Mouse (Mus musculus): ENCODE results near the gene As3mt. TPM values are rescaled to one million over a fixed set of nuclear protein-coding genes. Genes with fewer than 3 reads are reported as not detected.

As3mt gene
- polyA plus RNA-seq, 1 experiment from 2014 or later = 40.1 TPM

- no peak overlapping the region for H3K4me3 ChIP-seq (replicated peaks; ENCODE audit: low read length)
- ATAC-seq (ENCODE audit: low FRiP score) (no peak), DNase-seq (ENCODE audit: low spot score) (no peak)
- no peaks in the 10 kb centered on the region for H3K27me3 ChIP-seq (ENCODE audit: control insufficient read depth, insufficient read depth, low read length)
- no peak overlapping the region for H3K9ac ChIP-seq
- H3K27ac ChIP-seq = no peak overlapping the region
- no peak overlapping the region for H3K4me2 ChIP-seq (replicated peaks)
- H3K36me3 ChIP-seq (replicated peaks; ENCODE audit: control insufficient read depth, insufficient read depth) = no peaks in the 10 kb centered on the region
- no peaks in the 10 kb centered on the region for H3K9me3 ChIP-seq (ENCODE audit: control insufficient read depth, low read length)
- H3K4me1 ChIP-seq (replicated peaks; ENCODE audit: control insufficient read depth, insufficient read depth, low read length) = no peaks in the 10 kb centered on the region
- WGBS = 77% methylated on average over 5 of the region's 5 CpGs
Measured at GRCm38 (mm10) chr19:46784038-46784437, 76.8 kb downstream of the As3mt start.

- Histone ChIP-seq H3K9me3 (ENCODE audit: control insufficient read depth, low read length) (no peaks in the 10 kb centered on the region), H3K4me2 (replicated peaks) (no peak overlapping the region), H3K27ac (no peak overlapping the region), H3K36me3 (replicated peaks; ENCODE audit: control insufficient read depth, insufficient read depth) (no peaks in the 10 kb centered on the region), H3K4me3 (replicated peaks; ENCODE audit: low read length) (no peak overlapping the region), H3K9ac (no peak overlapping the region), H3K27me3 (ENCODE audit: control insufficient read depth, insufficient read depth, low read length) (no peaks in the 10 kb centered on the region), H3K4me1 (replicated peaks; ENCODE audit: control insufficient read depth, insufficient read depth, low read length) (no peaks in the 10 kb centered on the region)
- WGBS = 88% methylated on average over 6 of the region's 6 CpGs
- ATAC-seq (ENCODE audit: low FRiP score) (no peak), DNase-seq (ENCODE audit: low spot score) (no peak)
Measured at GRCm38 (mm10) chr19:46784502-46784901, 77.2 kb downstream of the As3mt start.

- Histone ChIP-seq H3K27me3 (ENCODE audit: control insufficient read depth, insufficient read depth, low read length) (no peaks in the 10 kb centered on the region), H3K9ac (no peak overlapping the region), H3K4me2 (replicated peaks) (no peak overlapping the region), H3K27ac (no peak overlapping the region), H3K9me3 (ENCODE audit: control insufficient read depth, low read length) (no peaks in the 10 kb centered on the region), H3K36me3 (replicated peaks; ENCODE audit: control insufficient read depth, insufficient read depth) (no peaks in the 10 kb centered on the region), H3K4me1 (replicated peaks; ENCODE audit: control insufficient read depth, insufficient read depth, low read length) (no peaks in the 10 kb centered on the region), H3K4me3 (replicated peaks; ENCODE audit: low read length) (no peak overlapping the region)
- 86% methylated on average over 4 of the region's 4 CpGs for WGBS
- DNase-seq (ENCODE audit: low spot score) (no peak), ATAC-seq (ENCODE audit: low FRiP score) (no peak)
Measured at GRCm38 (mm10) chr19:46785633-46786032, 78.4 kb downstream of the As3mt start.

GRCm38 (mm10) chr19:46789782-46790181 lies 82.5 kb downstream of the As3mt start:
- H3K4me3 ChIP-seq (replicated peaks; ENCODE audit: low read length) = no peak overlapping the region
- no peak overlapping the region for H3K27ac ChIP-seq
- no peaks in the 10 kb centered on the region for H3K9me3 ChIP-seq (ENCODE audit: control insufficient read depth, low read length)
- WGBS = 94% methylated on average over 1 of the region's 1 CpGs
- ATAC-seq (ENCODE audit: low FRiP score) = no peak
- no peak overlapping the region for H3K4me2 ChIP-seq (replicated peaks)
- H3K27me3 ChIP-seq (ENCODE audit: control insufficient read depth, insufficient read depth, low read length) = no peaks in the 10 kb centered on the region
- no peaks in the 10 kb centered on the region for H3K4me1 ChIP-seq (replicated peaks; ENCODE audit: control insufficient read depth, insufficient read depth, low read length)
- DNase-seq (ENCODE audit: low spot score) = no peak
- no peak overlapping the region for H3K9ac ChIP-seq
- no peaks in the 10 kb centered on the region for H3K36me3 ChIP-seq (replicated peaks; ENCODE audit: control insufficient read depth, insufficient read depth)

Other genes starting within 250 kb of the As3mt start
- gene Trim8, start 205.8 kb upstream of the As3mt start, polyA plus RNA-seq (2014; fragmentation: Nextera tagmentation; extraction: Ambion mirVana) = 37.5 and 39.4 TPM in 2 replicates
- gene Arl3, start 134.3 kb upstream of the As3mt start, polyA plus RNA-seq (2014; fragmentation: Nextera tagmentation; extraction: Ambion mirVana) = 130 and 141 TPM in 2 replicates
- gene Sfxn2, start 134.1 kb upstream of the As3mt start, polyA plus RNA-seq (2014; fragmentation: Nextera tagmentation; extraction: Ambion mirVana) = 7.2 and 8.4 TPM in 2 replicates
- 29.9 and 31.7 TPM in 2 replicates for gene Wbp1l, start 108.4 kb upstream of the As3mt start, polyA plus RNA-seq (2014; fragmentation: Nextera tagmentation; extraction: Ambion mirVana)
- not detected in 2 replicates for gene Cyp17a1, start 34.3 kb upstream of the As3mt start, polyA plus RNA-seq (2014; fragmentation: Nextera tagmentation; extraction: Ambion mirVana)
- 21.2 and 26.6 TPM in 2 replicates for gene Borcs7, start 17.6 kb upstream of the As3mt start, polyA plus RNA-seq (2014; fragmentation: Nextera tagmentation; extraction: Ambion mirVana)
- gene Cnnm2, start 54.1 kb downstream of the As3mt start, polyA plus RNA-seq (2014; fragmentation: Nextera tagmentation; extraction: Ambion mirVana) = 9.3 and 10.8 TPM in 2 replicates

Measured in hindbrain, embryonic 14.5 days (tissue).